Mouse (Mus musculus) adrenal gland, adult 18-20 months (tissue): Measurements from ENCODE around the gene Abcb6. TPM values are rescaled to one million over a fixed set of nuclear protein-coding genes. Genes with fewer than 3 reads are reported as not detected.
A peak's percentile ranks its signal among the peaks of the same experiment; 100 is the strongest.

Experiments
- DNase-seq, 2 experiments: peaks; one replicate each; pipeline ENCODE4 v3.0.0; 2021 to 2022; ENCODE audit warnings: low spot score in 2 of 2
- long read RNA-seq, 2 experiments: library from polyadenylated mRNA; stranded (forward); transcript quantifications; one replicate each; pipeline ENCODE4 v2.0.0; 2021
- total RNA-seq, 2 experiments: library from RNA; stranded (reverse); gene quantifications; 1 replicate in 1 of 2; 2 replicates in 1 of 2; pipeline ENCODE4 v1.2.3; 2021

The Abcb6 gene
- total RNA-seq = 10 to 100 TPM; 23.1 to 23.3 TPM
- long read RNA-seq, experiment 1, transcript Abcb6-201 (19 exons, 2,966 nt) = major isoform, 21 of 24 reads
- long read RNA-seq, experiment 1, partial matches to known transcripts = 1 of 24 reads
- long read RNA-seq, experiment 1, other reads (novel, unspliced or antisense) = 2 of 24 reads
- long read RNA-seq, experiment 2, transcript Abcb6-201 (19 exons, 2,966 nt) = major isoform, 88 of 95 reads
- long read RNA-seq, experiment 2, partial matches to known transcripts = 4 of 95 reads
- long read RNA-seq, experiment 2, other reads (novel, unspliced or antisense) = 3 of 95 reads

- peak; percentile 77 to 79 for DNase-seq
Observed at GRCm38 (mm10) chr1:75180105-75180590, at the start of gene Abcb6. Gene Abcb6, minus strand, starts transcription at chr1:75180392.

GRCm38 (mm10) chr1:75229158-75229557 lies 49.0 kb upstream of the Abcb6 start:
- DNase-seq = no peak

GRCm38 (mm10) chr1:75227653-75228052 lies 47.5 kb upstream of the Abcb6 start:
- no peak for DNase-seq

GRCm38 (mm10) chr1:75226138-75226537 lies 45.9 kb upstream of the Abcb6 start:
- no peak for DNase-seq

DNA sequence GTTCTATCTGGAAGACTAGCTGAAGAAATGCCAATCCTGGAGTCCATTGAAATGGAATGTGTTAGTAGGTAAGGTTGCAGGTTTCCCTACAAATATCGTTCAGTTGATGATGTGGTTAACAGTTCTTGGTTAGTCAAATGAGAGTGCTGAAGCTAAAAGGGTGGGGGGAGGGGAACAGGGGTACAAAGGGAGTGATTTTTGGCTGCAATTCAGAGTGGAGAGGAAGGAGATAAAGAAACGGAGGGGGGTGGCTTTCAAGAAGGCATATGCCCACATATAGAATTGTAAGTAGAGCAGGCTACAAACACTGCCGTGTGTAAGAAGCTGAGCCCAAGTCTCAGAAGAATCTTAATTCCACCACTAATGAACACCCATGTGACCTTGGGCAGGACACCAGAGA lies 45.3 kb upstream of the Abcb6 start:
- no peak for DNase-seq

GRCm38 (mm10) chr1:75223532-75223931 lies 43.3 kb upstream of the Abcb6 start:
- no peak for DNase-seq

DNA sequence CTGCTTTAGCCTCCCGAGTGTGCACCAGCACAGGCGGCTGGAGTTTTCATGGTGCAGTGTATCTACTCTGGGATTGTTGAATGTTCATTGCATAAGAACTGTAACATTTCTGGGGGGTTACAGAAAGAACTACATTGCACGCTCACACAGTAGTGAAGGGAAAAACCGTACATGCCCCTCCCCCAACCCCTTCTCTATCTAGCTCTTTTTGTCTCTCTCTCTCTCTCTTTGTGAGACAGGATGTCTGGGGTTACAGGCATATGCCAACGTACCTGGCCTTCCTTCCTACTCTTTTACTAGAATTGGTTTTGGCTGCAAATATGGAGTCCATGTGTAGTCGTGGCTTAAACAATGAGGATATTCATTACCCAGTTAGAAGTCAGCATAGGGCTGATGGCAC lies 42.7 kb upstream of the Abcb6 start:
- no peak for DNase-seq

GRCm38 (mm10) chr1:75221538-75221937 lies 41.3 kb upstream of the Abcb6 start:
- no peak for DNase-seq

DNA sequence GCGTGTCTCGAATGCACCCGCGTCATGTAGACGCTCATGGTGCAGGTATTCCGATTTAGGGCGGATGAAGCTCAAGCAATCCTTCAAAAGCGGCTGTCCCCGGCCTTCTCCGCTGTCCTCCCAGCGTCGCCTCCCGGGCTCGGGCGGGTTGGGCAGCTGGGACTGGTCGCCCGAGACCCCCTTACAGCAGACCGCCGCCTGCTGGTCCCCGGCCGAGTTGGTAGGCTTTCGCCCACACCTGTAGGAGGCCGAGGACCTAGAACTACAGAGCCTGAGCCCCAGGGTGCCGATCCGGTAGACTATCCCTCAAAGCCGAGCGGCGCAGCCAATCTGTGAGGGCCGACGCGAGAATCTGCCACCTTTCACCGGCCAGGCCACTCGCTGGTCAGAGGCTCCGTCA lies 39.3 kb upstream of the Abcb6 start, which contains the start of gene Tuba4a:
Gene Tuba4a (minus strand): TSS at position 335 of the 400 bp plus-strand sequence.
- DNase-seq = peak in 1 of 2 experiments; percentile 44

DNA sequence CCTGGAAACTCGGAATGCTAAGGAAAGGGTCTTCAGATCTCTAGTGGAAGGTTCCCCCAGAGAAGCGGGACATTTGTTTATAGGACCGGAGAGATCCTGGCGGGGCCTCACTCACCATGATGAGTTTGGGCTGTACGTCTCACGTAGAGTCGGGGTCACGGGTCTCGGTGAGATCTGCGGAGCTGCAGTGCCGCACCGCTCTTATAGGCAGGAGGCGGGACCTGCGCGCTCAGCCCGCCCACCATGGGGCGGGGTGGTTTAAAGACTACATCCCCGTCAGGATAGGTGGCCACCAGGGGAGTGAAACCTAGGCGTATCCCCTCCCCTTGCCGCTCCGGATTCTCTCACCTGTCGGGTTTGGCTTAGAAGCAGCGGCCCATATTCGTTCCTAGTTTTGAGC lies 38.9 kb upstream of the Abcb6 start:
- peak; percentile 87 to 92 for DNase-seq

- DNase-seq = peak; percentile 42 to 52
Observed at GRCm38 (mm10) chr1:75218227-75219001, 38.2 kb upstream of the Abcb6 start.

DNA sequence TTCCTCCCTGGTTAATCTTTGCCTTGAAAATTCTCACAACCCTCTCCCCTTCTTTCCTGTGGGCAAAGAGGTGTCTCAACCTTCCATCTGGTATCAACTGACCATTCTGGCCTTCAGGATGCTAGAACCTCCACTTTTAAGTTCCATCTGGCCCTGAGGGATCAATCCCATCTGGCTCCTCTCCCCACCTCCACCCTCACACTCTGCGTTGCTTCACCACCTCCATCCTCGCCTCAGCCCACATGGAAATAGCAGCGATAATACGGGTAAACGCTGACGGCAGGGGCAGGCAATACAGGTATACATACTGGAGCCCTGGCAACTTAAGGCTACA lies 37.7 kb upstream of the Abcb6 start:
- no peak for DNase-seq

- no peak for DNase-seq
Observed at GRCm38 (mm10) chr1:75216797-75217585, 36.8 kb upstream of the Abcb6 start.

DNA sequence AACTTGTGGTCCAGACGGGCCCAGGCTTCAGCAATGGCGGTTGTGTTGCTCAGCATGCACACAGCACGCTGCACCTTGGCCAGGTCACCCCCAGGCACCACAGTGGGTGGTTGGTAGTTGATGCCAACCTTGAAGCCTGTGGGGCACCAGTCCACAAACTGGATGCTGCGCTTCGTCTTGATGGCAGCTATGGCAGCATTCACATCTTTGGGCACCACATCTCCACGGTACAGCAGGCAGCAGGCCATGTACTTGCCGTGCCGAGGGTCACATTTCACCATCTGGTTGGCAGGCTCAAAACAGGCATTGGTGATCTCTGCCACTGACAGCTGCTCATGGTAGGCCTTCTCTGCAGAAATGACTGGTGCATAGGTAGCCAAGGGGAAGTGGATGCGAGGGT lies 35.6 kb upstream of the Abcb6 start:
- DNase-seq = no peak

GRCm38 (mm10) chr1:75214886-75215285 lies 34.7 kb upstream of the Abcb6 start:
- peak in 1 of 2 experiments; percentile 42 for DNase-seq

DNA sequence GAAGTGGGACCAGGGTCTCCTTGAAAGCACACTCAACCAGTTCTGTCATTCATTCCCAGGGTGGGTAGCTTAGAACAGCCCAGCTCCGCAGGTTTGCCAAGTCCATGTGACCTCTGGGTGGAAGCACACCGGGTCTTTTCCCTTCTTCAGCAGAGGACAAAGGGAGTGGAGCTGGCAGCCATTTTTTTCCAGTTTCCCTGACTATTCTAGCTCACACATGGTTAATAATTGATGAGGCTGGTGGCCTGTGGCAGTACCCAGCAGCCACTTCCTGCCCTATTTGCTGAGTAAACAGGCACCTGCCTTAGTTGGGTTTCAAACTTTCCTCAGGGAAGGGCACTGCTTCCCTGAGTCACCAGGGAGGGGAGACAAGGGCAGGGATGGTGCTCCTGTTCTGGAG lies 34.2 kb upstream of the Abcb6 start:
- DNase-seq = no peak

GRCm38 (mm10) chr1:75213096-75213495 lies 32.9 kb upstream of the Abcb6 start:
- DNase-seq = no peak

DNA sequence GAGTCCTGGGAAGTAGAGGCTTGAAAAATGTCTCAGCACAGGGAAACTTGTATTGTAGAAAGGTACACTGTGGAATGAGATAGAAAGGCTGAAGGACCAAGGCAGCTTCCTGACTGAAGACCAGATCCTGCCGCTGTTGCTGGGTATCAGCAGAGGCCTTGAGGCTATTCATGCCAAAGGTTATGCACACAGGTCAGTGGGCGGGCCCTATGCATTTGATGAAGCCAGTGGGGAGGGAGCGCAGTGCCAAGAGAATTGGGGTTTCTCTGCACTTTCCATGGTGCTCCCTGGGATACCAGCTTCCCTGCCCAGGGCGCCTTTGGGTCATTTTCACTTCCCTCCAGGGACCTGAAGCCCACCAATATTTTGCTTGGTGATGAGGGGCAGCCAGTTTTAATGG lies 32.4 kb upstream of the Abcb6 start:
- no peak for DNase-seq

DNA sequence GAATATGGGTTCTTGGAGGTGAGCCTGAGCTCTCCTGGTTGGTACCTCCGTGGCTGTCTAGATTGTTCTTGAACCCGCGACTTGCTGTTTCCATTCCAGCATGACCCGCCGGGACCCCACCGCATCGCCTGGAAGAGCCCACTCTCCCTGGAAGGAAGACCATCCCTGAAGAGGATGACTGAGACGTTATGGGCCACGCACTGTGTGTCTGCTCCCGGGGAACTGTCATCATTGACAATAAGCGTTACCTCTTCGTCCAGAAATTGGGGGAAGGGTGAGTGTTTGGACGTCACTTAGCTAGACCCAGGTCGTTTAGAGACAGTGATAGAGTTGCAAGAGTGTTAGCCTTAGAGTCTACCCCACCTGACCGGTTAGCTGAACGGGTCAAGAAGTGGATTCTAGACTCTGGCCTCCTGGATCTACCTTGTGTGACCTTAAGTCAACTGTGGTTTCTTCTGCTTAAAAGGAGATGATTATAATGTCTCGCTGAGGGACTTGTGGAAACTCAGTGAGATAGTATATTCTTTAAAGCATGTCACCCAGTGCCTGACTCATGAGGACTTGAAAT lies 31.0 kb upstream of the Abcb6 start:
- DNase-seq = no peak

DNA sequence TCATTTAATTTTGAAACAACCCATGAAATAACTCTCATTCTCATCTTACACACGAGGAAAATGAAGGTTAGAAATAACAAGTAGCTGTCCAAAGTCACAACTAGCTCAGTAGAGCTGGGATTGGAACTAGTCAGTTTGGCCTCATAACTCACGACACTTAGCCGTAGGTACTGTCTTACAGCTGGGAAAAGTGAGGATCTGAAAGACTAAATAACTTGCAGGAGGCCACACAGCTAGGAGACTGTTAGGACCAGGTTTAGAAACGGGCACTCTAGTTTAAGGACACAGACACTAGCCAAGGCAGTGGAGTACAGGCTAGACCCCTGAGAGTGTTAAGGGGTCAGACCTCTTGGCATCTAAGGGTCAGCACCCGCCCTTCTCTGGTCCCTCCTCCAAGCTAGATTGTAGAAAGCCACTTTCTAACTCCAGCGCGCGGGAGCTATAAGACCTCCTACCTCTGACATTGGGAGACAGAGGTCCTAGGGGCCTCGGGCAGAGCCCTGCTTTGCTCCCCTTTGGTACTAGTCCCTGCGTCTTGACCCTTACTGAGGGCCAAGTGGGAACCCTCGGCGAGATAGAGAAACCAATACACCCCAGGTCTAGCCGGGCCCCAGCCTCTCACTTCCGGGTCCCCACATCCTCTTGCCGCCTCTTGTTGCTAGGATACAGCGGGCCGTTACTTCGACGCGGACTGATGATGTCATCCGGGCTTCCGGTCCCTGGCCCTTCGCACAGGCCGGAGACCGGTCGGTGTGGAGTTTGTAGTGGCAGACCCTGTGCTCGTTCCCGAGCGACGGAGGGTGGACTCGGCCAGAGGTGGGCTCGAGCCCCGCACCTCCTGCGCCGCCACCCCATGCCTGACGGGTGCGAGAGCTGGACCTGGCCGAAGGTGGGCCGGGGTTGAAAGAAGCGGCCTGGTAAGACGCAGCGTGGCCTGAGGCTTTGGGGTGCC lies 30.2 kb upstream of the Abcb6 start, which contains the start of the genes Glb1l and Stk16:
Gene Glb1l (minus strand): TSS at position 678 of the 952 bp plus-strand sequence.
Gene Stk16 (plus strand): TSS at position 703 of the 952 bp plus-strand sequence.
- DNase-seq = peak; percentile 98
